Mouse (Mus musculus): ENCODE measurements around the gene Cd63.

The Cd63 gene

DNA sequence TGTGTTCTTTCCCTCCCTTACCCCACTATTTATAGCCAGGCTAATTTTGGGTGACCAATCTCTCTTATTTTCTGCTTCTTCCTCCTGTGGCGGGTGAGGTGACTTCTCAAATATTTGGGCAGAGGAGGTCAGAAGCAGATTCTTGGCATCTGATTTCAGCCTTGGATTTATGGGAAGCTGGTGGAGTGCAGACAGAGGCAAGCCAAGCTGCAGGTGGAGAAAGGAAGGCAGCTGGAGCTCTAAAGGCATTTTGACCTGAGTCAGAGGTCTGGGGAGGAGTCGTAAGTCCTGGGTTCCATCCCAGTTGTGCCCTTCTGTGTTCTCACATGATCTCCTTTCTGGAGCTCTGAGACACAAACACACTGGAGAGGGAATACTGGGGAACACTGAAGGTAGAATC, 30.7 kb downstream of the Cd63 start:
- DNase-seq: no peak

DNA sequence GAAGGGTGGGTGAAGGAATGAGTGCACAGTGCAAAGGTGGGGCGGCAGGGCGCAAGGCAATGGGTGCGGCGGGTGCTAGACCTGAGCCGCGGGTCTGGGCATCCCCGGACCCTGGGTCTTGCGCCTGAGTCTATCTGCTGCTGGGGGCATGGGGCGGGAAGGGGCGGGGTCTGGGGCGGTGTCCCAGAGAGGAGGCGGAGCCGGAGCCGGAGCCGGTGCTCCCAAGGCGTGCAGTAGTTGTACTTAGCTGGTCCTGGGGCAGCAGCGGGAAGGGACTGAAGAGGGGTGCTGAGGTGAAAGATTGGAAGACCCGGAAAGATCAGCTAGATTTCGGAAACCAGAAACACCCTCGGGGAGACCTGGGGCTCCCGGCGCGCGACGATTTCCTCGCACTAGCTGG, 32.8 kb downstream of the Cd63 start, which contains the start of gene Itga7:
Gene Itga7 (plus strand): TSS at position 245 of the 400 bp plus-strand sequence.
- peak in 1 of 2 experiments; percentile 46 for DNase-seq

DNA sequence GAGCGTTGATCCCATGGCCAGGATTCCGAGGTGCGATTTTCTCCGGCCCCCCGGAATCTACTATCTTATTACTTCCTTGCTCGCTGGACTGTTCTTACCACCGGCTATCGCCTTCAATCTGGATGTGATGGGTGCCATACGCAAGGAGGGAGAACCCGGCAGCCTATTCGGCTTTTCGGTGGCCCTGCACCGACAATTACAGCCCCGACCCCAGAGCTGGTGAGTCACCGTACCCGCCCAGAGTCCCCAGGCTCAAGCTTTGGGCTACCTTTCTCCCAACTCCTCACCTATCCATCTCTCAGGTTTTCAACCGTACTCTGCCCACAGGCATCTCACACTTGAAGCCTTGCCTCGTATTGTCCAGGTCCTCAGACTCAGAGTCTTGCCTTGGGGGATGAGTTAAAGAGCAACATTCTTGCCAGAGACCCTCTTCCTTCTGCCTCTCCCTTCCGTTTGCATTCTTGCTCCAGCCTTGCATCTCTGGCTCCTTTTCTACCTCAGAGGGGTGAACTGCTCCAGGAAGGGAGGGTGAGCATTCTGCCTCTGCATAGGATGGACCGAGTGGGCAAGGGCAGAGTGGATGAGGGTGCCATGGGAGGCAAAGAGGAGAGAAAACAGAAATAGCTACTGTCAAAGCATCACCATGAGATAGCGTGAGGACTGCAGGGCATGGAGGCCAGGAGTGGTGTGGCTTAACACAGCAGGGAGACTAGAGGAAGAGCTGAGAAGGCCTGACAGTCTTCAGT, 33.4 kb downstream of the Cd63 start:
- no peak for DNase-seq

DNA sequence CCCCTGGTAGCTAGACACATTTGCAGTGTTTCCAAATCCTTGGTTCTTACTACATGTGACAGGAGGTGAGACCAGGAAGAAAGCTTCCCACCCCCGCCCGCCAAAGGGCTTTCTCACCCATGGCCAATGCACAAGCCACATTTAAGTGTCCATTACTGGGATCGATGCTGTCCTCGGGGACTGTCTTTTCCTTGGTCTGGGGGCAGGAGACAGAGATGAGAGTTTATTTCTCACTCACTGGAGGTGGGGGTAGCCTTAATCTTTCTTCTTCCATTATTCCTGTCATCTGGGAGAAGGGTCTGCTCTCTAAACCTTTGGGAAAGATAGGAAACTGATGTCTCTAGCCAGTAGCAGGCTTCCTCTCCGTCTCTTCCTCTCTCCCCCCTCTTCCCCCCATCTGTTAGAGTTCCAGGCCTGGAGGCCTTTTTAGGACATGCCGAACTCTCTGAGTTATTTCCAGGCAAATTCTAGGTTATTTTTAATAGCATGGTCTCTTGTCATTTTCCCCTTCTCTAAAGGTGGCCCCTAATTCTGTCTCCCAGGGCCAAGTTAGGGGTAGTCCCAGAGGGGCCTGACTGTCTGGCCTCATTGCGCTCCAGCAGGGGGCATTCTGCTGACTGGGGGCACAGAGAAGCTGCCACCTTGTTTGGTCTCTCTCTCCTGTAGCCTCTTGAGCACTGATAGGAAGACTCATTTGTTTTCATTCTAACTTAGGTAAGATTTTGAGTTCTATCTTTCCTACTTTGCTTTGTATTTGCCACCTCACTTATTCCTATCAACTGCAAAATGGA, 34.4 kb downstream of the Cd63 start:
- DNase-seq: no peak

DNA sequence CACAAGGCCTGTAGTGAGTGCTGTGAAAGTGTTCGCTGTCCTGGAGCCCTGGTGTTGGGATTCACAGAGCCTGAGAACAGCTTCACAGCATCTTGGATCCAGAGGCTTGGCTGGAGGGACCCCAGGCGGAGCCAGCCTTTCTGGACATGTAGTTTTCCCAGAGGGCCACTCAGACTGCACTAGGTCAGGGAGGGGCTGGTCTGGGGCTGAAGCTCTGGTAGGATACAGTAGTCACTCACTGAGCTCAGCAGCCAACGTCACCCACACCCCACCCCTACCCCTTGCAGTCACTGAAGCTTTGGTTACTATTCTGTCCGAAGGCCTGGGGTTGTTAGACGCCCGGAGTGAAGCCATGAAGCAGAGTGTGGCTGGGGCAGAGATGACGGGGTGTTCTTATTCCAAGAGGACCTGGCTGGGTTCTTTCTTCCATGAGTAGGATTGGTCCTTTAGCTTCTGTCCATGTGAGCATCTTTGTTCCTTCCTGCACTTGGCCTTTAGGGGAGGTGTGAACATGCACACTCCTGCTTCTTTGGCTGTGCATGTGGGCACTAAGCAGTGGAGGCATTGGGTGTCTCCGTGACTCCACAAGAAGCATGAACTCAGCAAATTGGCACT, 35.1 kb downstream of the Cd63 start:
- no peak for DNase-seq

DNA sequence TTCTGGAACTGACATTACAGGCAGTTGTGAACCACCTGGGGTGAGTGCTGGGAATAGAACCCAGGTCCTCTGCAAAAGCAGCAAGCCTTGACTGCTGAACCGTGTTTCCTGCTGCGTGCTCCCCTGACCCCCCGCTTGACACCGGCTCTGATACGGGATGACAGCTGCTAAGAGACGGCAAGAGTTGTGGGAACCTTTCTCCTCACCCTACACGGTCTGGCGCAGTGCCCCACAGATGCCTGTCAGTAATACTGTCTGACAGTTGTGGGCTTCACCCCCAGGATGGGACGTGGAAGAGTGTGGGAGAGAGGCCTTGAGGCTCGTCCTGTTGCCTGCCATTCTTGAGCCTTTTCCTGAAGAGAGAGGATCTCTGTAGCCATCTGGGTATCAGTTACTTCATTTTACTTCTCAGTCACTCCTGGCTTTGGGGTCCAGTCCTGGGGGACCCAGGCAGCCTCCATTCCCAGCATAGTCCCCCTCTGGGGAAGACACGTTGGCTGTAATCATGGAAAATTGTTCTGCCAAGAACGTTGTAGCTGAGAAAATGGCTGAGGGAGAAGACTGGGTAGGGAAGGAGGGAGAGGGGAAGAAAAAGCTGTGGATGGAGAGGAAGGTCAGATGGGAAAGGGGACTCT, 37.1 kb downstream of the Cd63 start:
- no peak for DNase-seq

DNA sequence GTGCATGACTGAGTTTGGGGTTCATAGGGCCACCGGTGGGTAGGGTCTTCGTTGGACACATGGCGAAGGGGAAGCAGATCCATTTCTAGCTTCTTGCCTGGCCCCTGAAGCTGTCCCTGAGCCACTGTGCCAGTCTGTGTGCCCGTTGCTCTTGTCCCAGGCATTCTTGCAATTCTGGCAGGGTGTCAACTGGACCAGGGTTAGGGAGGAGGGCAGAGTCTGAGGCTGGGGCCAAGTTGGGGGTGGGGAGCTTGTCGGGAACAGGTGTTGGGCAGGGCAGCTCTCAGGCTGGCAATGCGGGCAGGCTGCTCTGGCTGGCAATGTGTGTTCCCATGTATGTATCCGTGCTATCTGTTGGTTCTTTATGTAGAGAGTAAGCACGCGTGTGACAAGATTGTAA, 37.7 kb downstream of the Cd63 start:
- DNase-seq: peak; percentile 66 to 77

DNA sequence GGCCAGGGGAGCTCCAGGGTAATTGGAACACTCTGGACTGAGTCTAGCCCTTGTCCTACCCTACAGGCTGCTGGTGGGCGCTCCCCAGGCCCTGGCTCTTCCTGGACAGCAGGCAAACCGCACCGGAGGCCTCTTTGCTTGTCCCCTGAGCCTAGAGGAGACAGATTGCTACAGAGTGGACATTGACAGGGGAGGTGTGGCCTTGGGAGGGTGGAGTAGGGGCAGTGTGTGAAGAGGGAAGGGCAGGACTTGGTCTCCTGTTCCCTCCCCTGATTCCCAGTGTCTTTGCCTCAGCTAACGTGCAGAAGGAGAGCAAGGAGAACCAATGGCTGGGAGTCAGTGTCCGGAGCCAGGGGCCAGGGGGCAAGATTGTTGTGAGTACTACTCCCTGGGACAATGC, 38.2 kb downstream of the Cd63 start:
- DNase-seq: no peak

DNA sequence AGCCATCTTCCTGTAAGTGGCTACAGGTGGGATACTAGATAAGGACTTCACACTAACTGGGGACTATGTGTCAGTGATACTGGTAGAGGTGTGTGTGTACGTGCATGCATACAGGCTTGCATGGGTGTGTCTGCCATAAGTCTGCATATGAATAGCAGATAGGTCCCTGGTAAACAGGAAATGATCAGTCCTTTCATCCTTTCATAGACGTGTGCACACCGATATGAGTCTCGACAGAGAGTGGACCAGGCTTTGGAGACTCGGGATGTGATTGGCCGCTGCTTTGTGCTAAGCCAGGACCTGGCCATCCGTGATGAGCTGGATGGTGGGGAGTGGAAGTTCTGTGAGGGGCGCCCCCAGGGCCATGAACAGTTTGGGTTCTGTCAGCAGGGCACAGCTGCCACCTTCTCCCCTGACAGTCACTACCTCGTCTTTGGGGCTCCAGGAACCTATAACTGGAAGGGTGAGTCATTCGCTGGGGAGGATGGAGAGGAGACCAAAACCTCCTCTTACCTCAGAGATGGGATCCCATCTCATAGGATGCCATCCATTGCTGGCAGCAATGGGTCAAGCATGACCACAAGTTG, 39.8 kb downstream of the Cd63 start:
- DNase-seq: no peak

DNA sequence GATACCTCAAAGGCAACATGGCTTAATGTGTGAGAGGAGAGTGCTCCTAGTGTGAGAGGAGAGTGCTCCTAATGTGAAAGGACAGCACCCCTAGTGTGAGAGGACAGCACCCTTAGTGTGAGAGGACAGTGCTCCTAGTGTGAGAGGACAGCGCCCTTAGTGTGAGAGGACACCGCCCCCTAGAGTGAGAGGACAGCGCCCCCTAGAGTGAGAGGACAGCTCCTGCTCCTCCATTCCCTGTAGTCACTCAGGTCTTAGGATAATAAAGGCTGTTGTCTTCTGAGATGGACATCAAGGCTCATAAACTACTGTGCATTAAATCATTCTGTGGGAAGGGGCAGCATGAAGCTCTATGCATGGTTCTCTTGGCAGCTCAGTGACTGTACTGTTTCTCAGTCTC, 44.9 kb downstream of the Cd63 start:
- peak in 1 of 2 experiments; percentile 64 for DNase-seq

DNA sequence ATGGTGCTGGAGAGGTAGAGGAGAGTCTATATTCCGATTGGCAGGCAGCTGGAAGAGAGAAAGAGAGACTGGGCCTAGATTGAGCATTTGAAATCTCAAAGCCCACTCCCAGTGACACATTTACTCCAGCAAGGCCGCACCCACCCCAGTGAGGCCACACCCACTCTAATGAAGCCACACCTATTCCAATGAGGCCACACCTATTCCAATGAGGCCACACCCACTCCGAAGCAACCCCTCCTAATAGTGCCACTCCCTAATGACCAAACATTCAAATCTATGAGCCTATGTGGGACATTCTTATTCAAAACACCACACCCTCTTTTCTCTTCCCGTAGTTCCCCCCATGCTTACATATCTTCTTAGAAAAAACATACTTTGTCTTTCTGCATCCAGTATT, 46.7 kb downstream of the Cd63 start:
- no peak for DNase-seq

DNA sequence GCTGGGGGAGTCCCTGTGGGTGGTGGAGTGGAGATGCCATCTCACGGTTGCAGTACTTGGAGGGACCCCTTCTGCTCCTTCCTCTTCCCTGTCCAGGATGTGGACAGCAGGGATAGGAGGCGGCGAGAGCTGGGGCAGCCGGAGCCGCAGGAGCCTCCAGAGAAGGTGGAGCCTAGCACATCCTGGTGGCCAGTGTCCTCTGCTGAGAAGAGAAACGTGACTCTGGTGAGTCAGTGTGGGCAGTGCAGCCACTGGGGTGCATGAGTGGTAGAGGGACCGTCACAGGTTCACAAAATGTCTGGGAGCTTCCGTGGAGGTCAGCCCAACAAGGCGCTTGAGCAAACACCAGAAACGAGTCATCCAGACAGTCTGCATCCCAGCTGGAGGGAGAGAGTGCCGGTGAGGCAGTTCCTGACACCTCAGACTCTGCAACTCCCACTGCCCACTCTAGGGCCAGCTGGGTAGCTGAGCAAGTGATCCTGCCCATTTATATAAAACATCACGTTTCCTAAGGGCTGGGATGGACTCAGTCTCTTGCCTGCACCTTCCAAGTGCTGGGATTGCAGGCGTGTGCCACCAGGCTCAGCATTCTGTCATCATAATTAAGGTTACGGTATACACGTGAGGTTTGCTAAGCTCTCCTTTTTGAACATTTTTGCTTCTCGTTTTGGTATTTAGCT, 49.6 kb downstream of the Cd63 start:
- DNase-seq: no peak

DNA sequence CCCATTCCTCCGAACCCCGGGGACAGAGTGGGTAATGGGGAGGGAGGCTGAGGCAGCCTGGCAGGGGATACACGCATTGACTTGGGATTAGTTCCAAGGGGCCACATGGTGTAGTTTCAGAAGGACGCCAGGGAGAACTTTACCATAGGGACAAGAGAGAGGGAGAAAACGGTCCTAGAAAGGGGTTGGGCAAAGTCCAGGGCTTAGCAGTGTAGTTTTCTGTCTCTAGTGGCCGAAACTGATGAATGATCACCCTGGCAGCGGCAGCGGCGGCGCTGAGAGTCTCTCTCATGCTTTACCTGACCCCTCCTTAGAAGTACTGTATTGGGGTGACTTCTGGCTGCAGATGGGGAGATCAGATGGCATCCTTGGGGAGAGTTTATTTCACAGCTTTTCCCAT, 57.6 kb downstream of the Cd63 start:
- DNase-seq: no peak

DNA sequence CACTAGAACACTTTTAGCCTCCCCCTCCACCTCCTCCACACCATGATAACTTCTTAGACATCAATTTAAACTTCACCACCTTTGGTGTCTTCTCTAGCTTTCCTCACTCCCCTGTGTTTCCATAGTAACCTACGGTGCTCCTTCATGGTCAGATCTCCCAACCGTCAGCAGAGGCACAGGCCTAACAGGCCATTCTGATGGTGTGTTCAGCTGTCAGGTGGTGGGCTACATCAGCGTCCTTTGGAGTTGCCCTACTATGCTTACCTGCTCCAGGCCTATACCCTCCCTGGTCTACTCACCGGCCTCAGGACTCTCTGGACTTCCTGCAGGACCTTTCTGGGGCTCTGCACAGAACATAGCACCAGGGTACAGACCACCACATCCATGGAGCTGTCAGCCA, 59.4 kb downstream of the Cd63 start:
- no peak for DNase-seq

DNA sequence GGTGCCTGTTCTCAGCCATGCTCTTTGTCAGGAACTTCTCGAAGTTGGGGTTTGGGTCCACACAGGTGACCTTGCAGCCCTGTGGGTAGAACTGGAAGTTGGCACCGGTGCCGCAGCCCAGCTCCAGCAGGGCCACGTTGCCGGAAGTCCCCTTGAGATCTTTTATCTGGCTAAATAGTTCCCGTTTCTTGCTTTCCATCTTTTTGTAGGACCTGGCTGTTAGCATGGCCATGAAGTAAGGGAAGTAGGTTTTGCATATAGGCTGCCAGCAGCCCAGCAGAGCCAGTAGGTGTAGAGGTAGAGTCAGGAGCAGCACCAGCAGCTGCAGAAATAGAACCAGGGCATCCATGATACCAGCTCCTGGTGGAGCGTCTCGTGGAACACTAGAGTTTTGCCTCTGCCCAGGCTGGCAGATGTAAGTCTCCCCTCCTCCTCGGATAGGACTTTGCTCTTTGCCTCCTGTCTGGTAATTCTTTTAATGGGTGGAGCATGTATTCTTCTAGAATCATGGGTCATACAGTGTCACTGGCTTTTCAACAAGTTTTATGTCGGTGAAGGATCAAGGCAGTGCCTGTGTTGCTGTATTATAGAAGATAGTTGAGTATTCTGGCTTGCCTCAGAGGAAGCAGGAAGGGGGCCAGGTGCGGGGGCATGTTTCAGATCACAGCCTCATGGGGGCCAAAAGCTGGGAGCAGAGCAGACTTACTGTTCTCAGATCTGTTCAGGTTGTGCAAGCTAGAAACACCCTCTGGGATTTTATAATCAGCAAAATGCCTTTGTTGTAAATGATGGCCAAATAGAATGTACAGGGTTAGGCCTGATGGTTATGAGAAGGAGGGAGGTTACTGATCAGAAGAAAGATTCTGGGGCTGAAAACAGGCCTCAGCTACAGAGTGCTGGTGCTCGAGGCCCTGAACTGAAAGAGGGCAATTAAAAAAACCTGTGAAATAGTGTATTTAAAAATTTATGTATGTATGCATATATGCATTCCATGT, 60.1 kb downstream of the Cd63 start, which contains the start of gene Mettl7b:
Gene Mettl7b (minus strand): TSS at position 399 of the 995 bp plus-strand sequence.
- DNase-seq: no peak

All from lung, postnatal 4 days (tissue).